ENCODE assay signal across 23 mouse cellular contexts in the genomic region with DNA sequence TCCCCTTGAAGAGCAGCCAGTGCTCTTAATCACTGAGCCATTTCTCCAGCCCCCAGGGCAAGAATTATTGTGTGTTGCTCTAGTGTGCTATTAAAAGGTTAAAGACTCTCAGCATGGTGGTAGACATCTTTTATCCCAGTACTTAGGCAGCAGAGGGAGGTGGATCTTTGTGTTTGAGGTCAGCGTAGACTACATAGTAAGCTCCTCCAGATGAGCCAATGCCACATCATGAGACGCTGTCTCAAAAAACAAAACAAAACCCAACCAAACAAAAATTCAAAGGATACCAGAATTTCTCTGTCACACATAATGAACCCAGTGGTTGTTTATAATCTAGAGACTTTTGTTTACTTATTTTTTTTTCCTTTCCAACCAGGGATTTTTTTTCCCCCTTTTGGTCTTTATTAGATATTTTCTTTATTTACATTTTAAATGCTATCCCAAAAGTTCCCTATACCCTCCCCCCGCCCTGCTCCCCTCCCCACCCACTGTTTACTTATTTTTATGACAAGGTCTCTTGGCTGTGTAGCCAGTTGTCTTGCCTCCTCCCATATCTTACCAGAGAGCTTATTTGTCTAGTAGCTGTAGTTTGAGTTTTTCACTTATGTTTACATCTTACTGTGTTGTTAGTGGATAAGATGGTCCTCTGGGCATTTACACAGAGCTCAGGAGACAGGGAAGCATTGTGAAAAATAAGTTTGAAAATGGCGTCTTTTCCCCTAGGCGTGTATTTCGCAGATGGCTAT. TPM values are rescaled to one million over a fixed set of nuclear protein-coding genes. Genes with fewer than 3 reads are reported as not detected.
DNase-seq lines count a peak whose midpoint lies in the region; ATAC-seq and TF ChIP-seq lines count a peak whose summit lies in the region.
"Had no signal": no experiment of that assay in that cellular context is flagged by ENCODE, and none has a peak within 500 bp of the region (broad histone marks: within the 10 kb centered on the region; RNA-seq: fewer than 3 reads in every experiment).

No protein-coding gene starts in this region.

- no peaks in the 10 kb centered on the region for H3K9me3 ChIP-seq in lung, embryonic 14.5 days (ENCODE audit: low read depth, low read length)
- no peaks in the 10 kb centered on the region for H3K9me3 ChIP-seq in lung, postnatal 0 days (ENCODE audit: low read length)
- no peaks in the 10 kb centered on the region for H3K9me3 ChIP-seq in stomach, embryonic 15.5 days
- H3K9me3 ChIP-seq: forebrain, embryonic 10.5 days; forebrain, embryonic 13.5 days; hindbrain, embryonic 13.5 days had no signal

- no peaks in the 10 kb centered on the region for H3K36me3 ChIP-seq in lung, embryonic 14.5 days (ENCODE audit: insufficient read depth)
- H3K36me3 ChIP-seq in lung, postnatal 0 days (ENCODE audit: insufficient read depth, low read length): no peaks in the 10 kb centered on the region
- no peaks in the 10 kb centered on the region for H3K36me3 ChIP-seq in stomach, embryonic 15.5 days
- H3K36me3 ChIP-seq: forebrain, embryonic 10.5 days; hindbrain, embryonic 13.5 days had no signal

- H3K9ac ChIP-seq in lung, embryonic 14.5 days: no peak overlapping the region
- H3K9ac ChIP-seq in lung, postnatal 0 days (replicated peaks; ENCODE audit: low read depth): no peak overlapping the region
- no peak overlapping the region for H3K9ac ChIP-seq in stomach, embryonic 15.5 days
- H3K9ac ChIP-seq: forebrain, embryonic 13.5 days; hindbrain, embryonic 13.5 days had no signal

- no peak for TF ChIP-seq CTCF in lung, embryonic 14.5 days (IDR thresholded peaks at IDR 0.05; ENCODE audit: low read depth)
- no peak for TF ChIP-seq CTCF in lung, postnatal 0 days (IDR thresholded peaks at IDR 0.05)

- WGBS in lung, embryonic 14.5 days: 55% methylated on average over 6 of the region's 6 CpGs
- WGBS in lung, postnatal 0 days: 59% methylated on average over 6 of the region's 6 CpGs
- 63% methylated on average over 6 of the region's 6 CpGs for WGBS in stomach, embryonic 15.5 days

- DNase-seq in lung, embryonic 14.5 days: peak; percentile 81
- no peak for DNase-seq in lung, postnatal 14 days
- peak; percentile 51 for DNase-seq in lung, postnatal 0 days (ENCODE audit: low spot score)
- no peak for DNase-seq in lung, postnatal 36 days
- no peak for DNase-seq in embryo, embryonic 11 days
- DNase-seq: adrenal gland, adult 2 months; adrenal gland, postnatal 14 days; cerebellum, adult 11-12 months; cerebellum, adult 8-10 months; cerebellum, postnatal 10 days; cerebellum, postnatal 36 days; gastrocnemius, postnatal 10 days; gastrocnemius, postnatal 36 days; heart, adult 11 months had no signal

- H3K4me1 ChIP-seq in lung, embryonic 14.5 days (ENCODE audit: insufficient read depth): peaks cover 5% of the 10 kb centered on the region; the same call in 1 of the 2 replicates
- H3K4me1 ChIP-seq in lung, postnatal 0 days (ENCODE audit: insufficient read depth, low read depth, low read length): 0 out of 2 replicates have a peak, but pooled peaks cover 5% of the 10 kb centered on the region
- peaks cover 12% of the 10 kb centered on the region; the same call in 1 of the 2 replicates for H3K4me1 ChIP-seq in stomach, embryonic 15.5 days
- H3K4me1 ChIP-seq: forebrain, embryonic 13.5 days had no signal

- peak; percentile 87 for ATAC-seq in lung, embryonic 14.5 days (ENCODE audit: insufficient read depth)
- ATAC-seq in lung, postnatal 0 days: peak; percentile 60
- no peak for ATAC-seq in stomach, embryonic 15.5 days (ENCODE audit: insufficient read depth, low FRiP score, low read depth)
- ATAC-seq in granulocyte monocyte progenitor cell, adult 5-6 weeks (replicated peaks; ENCODE audit: poor library complexity, severe bottlenecking): no peak
- ATAC-seq: CD4-positive, CD25-positive, alpha-beta regulatory T cell, adult 4 months; forebrain, embryonic 13.5 days; forebrain, embryonic 16.5 days; hindbrain, embryonic 16.5 days had no signal

- H3K27me3 ChIP-seq in lung, embryonic 14.5 days (ENCODE audit: insufficient read depth, low read length): no peaks in the 10 kb centered on the region
- no peaks in the 10 kb centered on the region for H3K27me3 ChIP-seq in lung, postnatal 0 days (replicated peaks; ENCODE audit: insufficient read depth, low read length)
- H3K27me3 ChIP-seq in stomach, embryonic 15.5 days (replicated peaks): no peaks in the 10 kb centered on the region
- H3K27me3 ChIP-seq: forebrain, embryonic 13.5 days; hindbrain, embryonic 13.5 days had no signal

- peak overlapping the region; percentile 84 for H3K27ac ChIP-seq in lung, embryonic 14.5 days (ENCODE audit: low read depth)
- peak overlapping the region; percentile 54; the same call in 1 of the 2 replicates for H3K27ac ChIP-seq in lung, postnatal 0 days (ENCODE audit: low read length)
- peak overlapping the region; percentile 51 for H3K27ac ChIP-seq in stomach, embryonic 15.5 days
- H3K27ac ChIP-seq: forebrain, embryonic 10.5 days; forebrain, embryonic 13.5 days; hindbrain, embryonic 13.5 days had no signal

- TF ChIP-seq EP300 in lung, postnatal 0 days (IDR thresholded peaks at IDR 0.05): no peak

- H3K4me2 ChIP-seq in lung, embryonic 14.5 days: no peak overlapping the region
- no peak overlapping the region for H3K4me2 ChIP-seq in lung, postnatal 0 days (replicated peaks; ENCODE audit: low read depth, low read length)
- no peak overlapping the region for H3K4me2 ChIP-seq in stomach, embryonic 15.5 days
- H3K4me2 ChIP-seq: forebrain, embryonic 13.5 days; heart, embryonic 11.5 days; hindbrain, embryonic 13.5 days had no signal

- no peak overlapping the region for H3K4me3 ChIP-seq in lung, embryonic 14.5 days (ENCODE audit: low read depth, low read length)
- H3K4me3 ChIP-seq in lung, postnatal 0 days (ENCODE audit: low read depth, low read length): no peak overlapping the region
- H3K4me3 ChIP-seq in stomach, embryonic 15.5 days (replicated peaks): no peak overlapping the region
- H3K4me3 ChIP-seq: forebrain, embryonic 10.5 days; forebrain, embryonic 13.5 days; hindbrain, embryonic 13.5 days had no signal

RNA-seq across cellular contexts. Expression of a gene that starts 18.7 kb away (rescaled TPM):
- polyA plus RNA-seq in lung, embryonic 14.5 days (2014; fragmentation: Nextera tagmentation; extraction: Ambion mirVana): 33.2 and 40.0 TPM in 2 replicates
- 27.8 and 38.5 TPM in 2 replicates for polyA plus RNA-seq in lung, postnatal 0 days (2015; fragmentation: Nextera tagmentation; extraction: Ambion mirVana)
- polyA plus RNA-seq in stomach, embryonic 15.5 days (2015; fragmentation: Nextera tagmentation; extraction: Ambion mirVana): 43.9 and 44.6 TPM in 2 replicates
- total RNA-seq in granulocyte monocyte progenitor cell, adult 5-6 weeks (2014; fragmentation: Nextera tagmentation): 2.8 and 9.3 TPM in 2 replicates
- 10.1 and 19.3 TPM in 2 replicates for total RNA-seq in granulocyte monocyte progenitor cell, adult 5-6 weeks (2017)

RNA-seq across cellular contexts. Expression of a gene that starts 48.0 kb away (rescaled TPM):
- 164 and 168 TPM in 2 replicates for polyA plus RNA-seq in lung, embryonic 14.5 days (2014; fragmentation: Nextera tagmentation; extraction: Ambion mirVana)
- 51.9 and 62.6 TPM in 2 replicates for polyA plus RNA-seq in lung, postnatal 0 days (2015; fragmentation: Nextera tagmentation; extraction: Ambion mirVana)
- 147 and 178 TPM in 2 replicates for polyA plus RNA-seq in stomach, embryonic 15.5 days (2015; fragmentation: Nextera tagmentation; extraction: Ambion mirVana)
- 76.2 and 78.8 TPM in 2 replicates for total RNA-seq in granulocyte monocyte progenitor cell, adult 5-6 weeks (2014; fragmentation: Nextera tagmentation)
- total RNA-seq in granulocyte monocyte progenitor cell, adult 5-6 weeks (2017): 207 and 224 TPM in 2 replicates

Comparison
In these comparisons a context has a peak if more than half of its experiments do, and no peak if none do; other contexts are left out.
1. DNase-seq: peak in lung, embryonic 14.5 days (single experiment) and lung, postnatal 0 days (single experiment); none in lung, postnatal 14 days (single experiment), lung, postnatal 36 days (single experiment) and embryo, embryonic 11 days (single experiment).
2. ATAC-seq: peak in lung, embryonic 14.5 days (single experiment) and lung, postnatal 0 days (single experiment); none in stomach, embryonic 15.5 days (single experiment) and granulocyte monocyte progenitor cell, adult 5-6 weeks (single experiment).
3. Peak in every context shown above with its lines, with median percentiles within 50 percentile points of each other: H3K27ac ChIP-seq.